Mouse (Mus musculus) liver, embryonic 13.5 days (tissue): ENCODE measurements around the gene Ercc2. TPM values are rescaled to one million over a fixed set of nuclear protein-coding genes. Genes with fewer than 3 reads are reported as not detected.

Experiments used
- ATAC-seq: fragments of 200-750 bp; cut with Nextera tagmentation; 2 replicates; pipeline ENCODE4 v1.8.0; 2017; ENCODE audit warnings: low read depth, mild to moderate bottlenecking, moderate number of reproducible peaks, moderate library complexity
- DNase-seq: peaks from one replicate; pipeline ENCODE4 v3.0.0; 2022
- H3K27ac ChIP-seq: fragments of 300-500 bp; sonication (generic); 2 replicates; pipeline ENCODE4 v1.5.1; 2015; ENCODE audit warnings: moderate library complexity, mild to moderate bottlenecking, inconsistent platforms
- H3K27me3 ChIP-seq: fragments of 300-500 bp; sonication (generic); 2 replicates; pipeline ENCODE4 v1.6.1; 2015; ENCODE audit warnings: mild to moderate bottlenecking, inconsistent platforms
- H3K36me3 ChIP-seq: fragments of 300-500 bp; sonication (generic); 2 replicates; pipeline ENCODE4 v1.6.1; 2015; ENCODE audit warnings: mild to moderate bottlenecking, inconsistent platforms
- H3K4me1 ChIP-seq: fragments of 300-500 bp; sonication (generic); replicated peaks from 2 replicates; pipeline ENCODE4 v1.6.1; 2015; ENCODE audit warnings: inconsistent platforms
- H3K4me2 ChIP-seq: fragments of 300-500 bp; sonication (generic); 2 replicates; pipeline ENCODE4 v1.6.1; 2015; ENCODE audit warnings: inconsistent platforms, mild to moderate bottlenecking, moderate library complexity
- H3K4me3 ChIP-seq: fragments of 300-500 bp; sonication (generic); replicated peaks from 2 replicates; pipeline ENCODE4 v1.5.1; 2015; ENCODE audit warnings: mild to moderate bottlenecking, inconsistent platforms
- H3K9ac ChIP-seq: fragments of 300-500 bp; sonication (generic); 2 replicates; pipeline ENCODE4 v1.6.1; 2015; ENCODE audit warnings: mild to moderate bottlenecking, inconsistent platforms
- H3K9me3 ChIP-seq: fragments of 300-500 bp; sonication (generic); replicated peaks from 2 replicates; pipeline ENCODE4 v1.6.1; 2016; ENCODE audit warnings: inconsistent platforms
- WGBS: fragments of 180-500 bp; shearing (Covaris S2); methylation state at CpG from one replicate; pipeline ENCODE4 v1.1.7; 2015; ENCODE audit not compliant: insufficient replicate concordance; 5-methylcytosine and 5-hydroxymethylcytosine counted together
- polyA plus RNA-seq: library from polyadenylated mRNA; unstranded; fragments of >200 nt; fragmentation: Nextera tagmentation; extraction: Ambion mirVana; gene quantifications from 2 replicates; pipeline ENCODE4 v1.2.1, GENCODE M21; 2015

Gene Ercc2
- polyA plus RNA-seq, 1 experiment from 2014 or later, result 8.6 TPM

DNA sequence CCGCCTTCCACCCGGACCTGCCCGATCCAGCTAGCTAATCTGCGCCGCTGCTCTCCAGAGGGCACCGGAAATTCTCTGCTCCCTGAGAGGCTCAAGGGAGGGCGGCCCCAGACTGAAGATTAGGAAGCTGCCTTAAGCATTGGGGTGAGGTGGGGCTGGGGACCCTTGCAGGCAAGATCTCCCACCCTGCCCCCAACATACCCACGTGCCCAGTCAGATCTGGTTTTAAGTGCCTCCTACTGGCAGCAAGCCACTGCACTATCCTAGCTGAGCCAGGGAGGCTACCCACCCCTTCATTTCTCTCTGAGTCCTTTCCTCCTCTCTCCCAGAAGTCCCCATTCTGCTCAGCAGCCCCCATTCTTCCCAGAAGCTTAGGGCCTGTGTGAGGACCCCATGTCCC lies 3.8 kb upstream of the Ercc2 start:
- H3K9ac ChIP-seq, result no peak overlapping the region
- no peaks in the 10 kb centered on the region for H3K27me3 ChIP-seq
- 38% methylated on average over 8 of the region's 8 CpGs for whole genome bisulfite sequencing
- H3K9me3 ChIP-seq, result no peaks in the 10 kb centered on the region
- no peak overlapping the region for H3K4me2 ChIP-seq
- H3K4me3 ChIP-seq, result no peak overlapping the region
- peaks cover 13% of the 10 kb centered on the region for H3K4me1 ChIP-seq
- DNase-seq, result no peak
- ATAC-seq, result no peak
- H3K36me3 ChIP-seq, result no peaks in the 10 kb centered on the region
- no peak overlapping the region for H3K27ac ChIP-seq

DNA sequence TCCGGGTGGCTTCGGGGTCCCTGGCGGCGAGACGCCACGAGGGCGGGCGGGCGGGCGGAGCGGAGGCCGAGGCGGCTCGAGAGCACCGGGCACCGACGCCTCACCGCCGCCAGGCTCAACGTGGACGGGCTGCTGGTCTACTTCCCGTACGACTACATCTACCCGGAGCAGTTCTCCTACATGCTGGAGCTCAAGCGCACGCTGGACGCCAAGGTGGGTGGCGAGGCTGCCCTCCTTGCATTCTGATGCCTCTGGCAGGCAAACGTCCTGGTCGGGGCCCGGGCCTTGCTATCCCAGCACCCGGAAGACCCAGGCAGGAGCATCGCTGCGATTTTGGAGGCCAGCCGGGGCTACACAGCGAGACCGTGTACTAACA lies 344 bp downstream of the Ercc2 start:
- Histone ChIP-seq H3K27me3 (no peaks in the 10 kb centered on the region), H3K4me2 (peak overlapping the region; percentile 97), H3K4me1 (peaks cover 28% of the 10 kb centered on the region), H3K36me3 (peaks cover 39% of the 10 kb centered on the region), H3K4me3 (peak overlapping the region; percentile 89), H3K27ac (peak overlapping the region; percentile 43), H3K9ac (peak overlapping the region; percentile 85), H3K9me3 (no peaks in the 10 kb centered on the region)
- 0% methylated on average over 25 of the region's 37 CpGs for WGBS
- DNase-seq (no peak), ATAC-seq (peak; percentile 71)

DNA sequence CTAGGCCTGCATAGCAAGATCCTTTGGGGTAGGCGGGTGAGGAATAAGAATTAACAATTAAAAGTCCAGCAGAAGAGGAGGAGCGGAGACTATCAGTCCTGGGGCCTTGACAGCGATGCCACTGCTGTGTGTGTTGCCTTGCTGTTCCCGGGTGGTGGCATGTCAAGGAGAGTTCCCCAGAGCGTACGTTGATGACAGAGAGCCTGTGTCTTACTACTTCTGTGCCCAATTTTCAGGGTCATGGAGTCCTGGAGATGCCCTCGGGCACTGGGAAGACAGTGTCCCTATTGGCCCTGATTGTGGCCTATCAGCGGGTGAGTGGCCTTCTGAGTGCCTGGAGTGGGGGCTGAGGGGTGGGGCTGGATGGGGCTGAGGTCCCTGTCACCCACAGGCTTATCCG lies 1.9 kb downstream of the Ercc2 start:
- Histone ChIP-seq H3K27ac (no peak overlapping the region), H3K9me3 (no peaks in the 10 kb centered on the region), H3K4me3 (no peak overlapping the region), H3K9ac (no peak overlapping the region), H3K36me3 (peaks cover 53% of the 10 kb centered on the region), H3K4me2 (peak overlapping the region; percentile 97; the same call in 1 of the 2 replicates), H3K27me3 (no peaks in the 10 kb centered on the region), H3K4me1 (peaks cover 31% of the 10 kb centered on the region)
- ATAC-seq (no peak), DNase-seq (no peak)
- 89% methylated on average over 9 of the region's 9 CpGs for WGBS

DNA sequence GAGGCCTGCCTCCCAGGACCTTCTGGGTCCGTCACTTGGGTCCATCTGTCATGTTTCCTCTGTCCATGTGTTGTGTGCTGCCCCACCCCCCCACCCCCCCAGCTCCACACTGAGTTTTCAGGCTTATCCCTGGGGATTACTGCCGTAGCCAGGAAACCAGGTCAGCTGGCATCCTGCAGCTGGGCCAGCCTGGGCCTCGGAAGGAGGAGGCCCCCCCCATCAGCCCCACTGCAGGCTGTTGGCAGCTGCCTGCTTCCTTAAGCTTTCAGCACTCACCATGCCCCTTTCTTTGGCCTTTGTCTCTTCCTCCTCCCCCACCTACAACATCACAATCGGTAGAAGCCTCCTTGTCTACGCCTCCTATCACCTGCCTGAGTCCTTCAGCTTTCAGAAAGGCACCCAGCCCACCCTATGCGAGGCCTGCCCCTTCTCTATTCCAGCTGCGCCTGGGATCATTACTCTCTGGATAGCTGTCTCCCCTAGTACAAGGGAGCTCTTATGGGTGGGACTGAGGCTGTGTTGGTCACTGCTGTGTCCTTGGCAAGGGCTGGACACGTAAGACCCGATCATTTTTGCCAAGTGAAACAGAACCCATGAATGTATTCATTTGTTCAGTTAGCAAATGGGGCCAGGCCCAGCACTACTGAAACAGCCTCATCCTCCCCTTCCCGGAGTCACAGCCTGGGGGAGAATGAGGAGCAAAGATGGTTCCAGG lies 7.0 kb downstream of the Ercc2 start:
- Histone ChIP-seq H3K36me3 (peaks cover 98% of the 10 kb centered on the region), H3K9ac (no peak overlapping the region), H3K9me3 (no peaks in the 10 kb centered on the region), H3K4me2 (no peak overlapping the region), H3K4me1 (peaks cover 10% of the 10 kb centered on the region), H3K4me3 (no peak overlapping the region), H3K27ac (no peak overlapping the region), H3K27me3 (no peaks in the 10 kb centered on the region)
- ATAC-seq, result no peak
- 77% methylated on average over 10 of the region's 10 CpGs for WGBS
- DNase-seq, result no peak

DNA sequence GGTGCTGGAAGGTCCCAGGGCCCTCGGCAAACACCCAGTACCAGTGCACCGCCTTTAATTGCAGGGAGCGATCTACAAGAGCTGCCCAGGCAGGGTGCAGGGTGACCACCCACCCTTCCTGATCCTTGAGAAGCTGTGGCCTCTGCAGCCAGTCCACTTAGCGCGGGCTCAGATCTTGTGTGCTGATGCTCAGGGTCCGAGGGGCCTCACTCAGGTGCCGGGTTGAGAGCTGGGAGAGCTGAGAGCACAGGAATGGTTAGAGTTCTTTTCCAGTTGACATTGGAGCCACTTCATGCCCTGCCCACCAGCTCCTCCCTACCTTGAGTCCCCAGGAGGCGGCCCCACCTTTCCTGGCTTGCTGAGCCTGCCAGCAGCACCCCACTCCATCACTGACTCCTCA lies 12.7 kb downstream of the Ercc2 start:
- peaks cover 62% of the 10 kb centered on the region for H3K36me3 ChIP-seq
- H3K9me3 ChIP-seq, result no peaks in the 10 kb centered on the region
- WGBS, result 84% methylated on average over 8 of the region's 8 CpGs
- no peak overlapping the region for H3K9ac ChIP-seq
- no peak overlapping the region for H3K4me3 ChIP-seq
- H3K27ac ChIP-seq, result no peak overlapping the region
- no peak overlapping the region for H3K4me2 ChIP-seq
- H3K27me3 ChIP-seq, result peaks cover 15% of the 10 kb centered on the region
- peaks cover 4% of the 10 kb centered on the region; the same call in 1 of the 2 replicates for H3K4me1 ChIP-seq
- ATAC-seq (no peak), DNase-seq (no peak)

DNA sequence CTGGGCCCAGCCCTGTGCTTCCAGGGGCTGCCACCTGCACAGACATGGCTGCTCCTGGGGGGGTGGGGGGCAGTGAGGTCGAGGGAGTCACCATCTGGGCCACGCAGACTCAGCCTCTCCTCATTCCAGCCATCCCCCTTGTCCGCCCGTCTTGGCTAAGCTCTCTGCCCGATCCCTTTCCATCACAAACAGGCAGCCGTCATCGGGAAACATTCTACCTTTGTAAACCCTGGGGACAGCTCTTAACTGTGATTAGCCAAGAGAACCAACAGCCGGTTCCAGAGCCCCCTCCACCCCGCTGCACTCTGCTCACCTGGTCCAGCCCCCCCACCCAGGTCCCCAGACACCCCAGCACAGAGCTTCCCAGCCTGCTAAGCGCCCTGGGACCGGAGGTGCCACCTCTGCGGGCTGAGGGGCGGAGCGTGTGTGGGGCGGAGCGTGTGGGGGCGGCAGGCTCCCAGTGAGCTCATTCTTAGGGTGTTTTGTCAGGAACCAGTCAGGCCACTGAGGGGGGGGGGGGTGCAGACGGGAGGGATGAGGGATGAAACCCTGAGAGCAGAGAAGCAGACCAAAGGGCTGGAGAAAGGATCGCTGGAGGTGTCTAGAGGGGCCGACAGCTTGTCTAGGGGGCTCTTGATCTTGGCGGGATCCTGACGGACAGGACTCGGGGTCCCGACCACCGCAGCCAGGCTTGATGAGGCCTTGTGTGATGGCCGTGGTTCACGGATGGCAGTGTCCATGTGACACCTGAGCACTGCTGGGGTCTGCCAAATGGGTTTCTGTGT lies 17.9 kb downstream of the Ercc2 start:
- H3K27ac ChIP-seq, result no peak overlapping the region
- H3K9me3 ChIP-seq, result peaks cover 8% of the 10 kb centered on the region
- peaks cover 11% of the 10 kb centered on the region for H3K36me3 ChIP-seq
- 9% methylated on average over 27 of the region's 27 CpGs for WGBS
- peak overlapping the region; percentile 22 for H3K4me3 ChIP-seq
- H3K9ac ChIP-seq, result peak overlapping the region; percentile 13; the same call in 1 of the 2 replicates
- ATAC-seq (no peak), DNase-seq (peak; percentile 28)
- H3K4me2 ChIP-seq, result peak overlapping the region; percentile 55
- peaks cover 22% of the 10 kb centered on the region for H3K4me1 ChIP-seq
- peaks cover 66% of the 10 kb centered on the region for H3K27me3 ChIP-seq

DNA sequence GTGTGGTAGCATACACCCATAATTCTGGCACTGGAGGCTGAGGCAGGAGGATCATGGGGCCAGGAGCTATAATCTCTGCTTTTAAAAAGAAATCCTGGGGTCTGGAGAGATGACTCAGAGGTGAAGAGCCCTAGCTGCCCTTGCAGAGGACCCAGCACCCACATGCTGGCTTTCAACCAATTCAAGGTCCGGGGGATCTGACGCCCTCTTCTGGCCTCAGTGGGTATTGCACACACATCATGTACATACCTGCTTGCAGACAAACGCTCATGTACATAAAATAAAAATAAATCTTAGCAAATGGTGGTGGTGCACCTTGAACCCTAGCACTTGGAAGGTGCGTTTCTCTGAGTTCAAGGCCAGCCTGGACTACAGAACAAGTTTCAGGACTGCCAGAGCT lies 19.1 kb downstream of the Ercc2 start:
- Histone ChIP-seq H3K36me3 (no peaks in the 10 kb centered on the region), H3K9ac (no peak overlapping the region), H3K4me1 (peaks cover 27% of the 10 kb centered on the region), H3K27ac (no peak overlapping the region), H3K4me2 (no peak overlapping the region), H3K4me3 (no peak overlapping the region), H3K27me3 (peaks cover 72% of the 10 kb centered on the region), H3K9me3 (peaks cover 8% of the 10 kb centered on the region)
- ATAC-seq (no peak), DNase-seq (no peak)
- 68% methylated on average over 4 of the region's 4 CpGs for WGBS

DNA sequence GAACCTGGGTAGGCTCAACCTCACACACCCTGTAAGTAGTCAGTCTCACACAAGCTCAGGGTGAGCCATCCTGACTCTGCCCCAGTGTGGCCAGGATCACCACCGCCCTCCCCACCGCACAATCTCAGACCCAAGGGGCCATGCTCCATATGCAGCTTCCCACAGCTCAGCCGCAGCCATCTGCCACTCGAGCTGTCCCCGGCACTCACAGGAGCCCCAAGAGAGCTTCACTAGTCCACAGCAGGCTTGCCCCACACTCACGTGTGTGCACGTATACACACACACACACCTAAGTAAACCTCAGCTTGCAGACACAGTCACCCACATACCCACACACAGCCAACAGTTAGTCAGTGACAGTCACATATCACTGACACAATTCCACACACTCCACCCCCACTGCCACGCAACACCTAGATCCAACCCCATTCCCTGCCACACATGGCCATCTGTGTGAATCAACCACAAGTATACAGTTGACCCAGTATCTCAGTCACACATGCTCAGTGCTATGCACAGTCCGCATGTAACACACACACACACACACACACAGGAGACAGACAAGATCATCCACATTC lies 20.8 kb downstream of the Ercc2 start:
- ATAC-seq (no peak), DNase-seq (no peak)
- Histone ChIP-seq H3K4me3 (no peak overlapping the region), H3K9me3 (peaks cover 8% of the 10 kb centered on the region), H3K9ac (no peak overlapping the region), H3K4me2 (no peak overlapping the region), H3K4me1 (peaks cover 28% of the 10 kb centered on the region), H3K27me3 (peaks cover 79% of the 10 kb centered on the region), H3K36me3 (no peaks in the 10 kb centered on the region), H3K27ac (no peak overlapping the region)
- WGBS, result 75% methylated on average over 9 of the region's 9 CpGs

DNA sequence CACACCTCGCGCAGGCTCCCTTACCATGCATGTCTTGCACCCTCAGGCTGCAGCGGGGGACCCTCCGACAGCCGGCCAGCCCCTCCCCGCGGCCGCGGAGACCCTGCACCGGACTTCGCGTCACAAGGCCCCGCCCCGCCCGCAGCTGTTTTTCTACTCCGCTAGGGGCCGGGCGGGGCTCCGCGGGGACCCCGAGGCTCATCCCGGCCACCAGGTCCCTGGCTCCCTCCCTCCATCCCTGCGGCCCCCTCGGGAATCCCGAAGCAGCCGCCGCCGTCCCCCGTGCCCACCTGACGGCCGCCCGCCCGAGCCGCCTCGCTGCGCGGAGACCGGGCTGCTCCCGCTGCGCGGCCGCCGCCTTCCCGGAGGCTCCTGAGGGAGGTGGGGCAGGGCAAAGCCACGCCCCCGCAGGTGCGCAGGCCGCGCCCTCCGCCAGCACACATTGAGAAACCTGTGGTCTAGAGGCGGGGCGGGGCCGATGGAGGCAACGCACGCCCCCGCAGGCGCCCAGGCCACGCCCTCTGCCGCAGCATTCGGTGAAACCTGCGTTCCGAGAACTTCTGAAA lies 22.0 kb downstream of the Ercc2 start, which contains the start of gene Klc3:
TSS of gene Klc3 (minus strand) at position 374 of the 566 bp plus-strand sequence.
- Histone ChIP-seq H3K4me1 (peaks cover 28% of the 10 kb centered on the region), H3K27ac (no peak within 1 kb of the TSS), H3K36me3 (no peaks in the 10 kb centered on the region), H3K27me3 (peaks cover 74% of the 10 kb centered on the region), H3K4me2 (peak within 1 kb of the TSS; percentile 93), H3K4me3 (peak within 1 kb of the TSS; percentile 64), H3K9me3 (peaks cover 8% of the 10 kb centered on the region), H3K9ac (peak within 1 kb of the TSS; percentile 64)
- peak; percentile 69 for ATAC-seq
- peak; percentile 71 for DNase-seq
- 1% methylated on average over 60 of the region's 62 CpGs for WGBS

DNA sequence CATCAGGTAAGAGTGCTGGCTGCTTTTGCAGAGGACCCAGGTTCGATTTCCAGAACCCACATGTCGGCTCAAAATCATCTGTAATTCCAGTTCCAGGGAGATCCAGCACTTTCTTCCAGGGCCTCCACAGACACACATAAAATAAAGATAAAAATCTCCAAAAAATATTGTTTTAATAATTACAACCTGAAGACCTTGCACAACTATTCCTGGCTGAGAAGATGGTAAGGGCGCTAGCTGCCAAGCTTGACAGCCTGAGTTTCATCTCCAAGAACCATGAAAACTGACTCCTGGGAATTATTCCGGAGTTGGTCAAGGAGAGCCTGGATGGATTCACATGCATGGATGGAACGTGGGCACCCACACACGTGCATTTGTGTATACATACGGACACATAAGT lies 22.7 kb downstream of the Ercc2 start, which contains the start of gene Ckm:
TSS of gene Ckm (plus strand) at position 301 of the 400 bp plus-strand sequence.
- DNase-seq, result no peak
- Histone ChIP-seq H3K9ac (peak within 1 kb of the TSS; percentile 64), H3K36me3 (no peaks in the 10 kb centered on the region), H3K4me1 (peaks cover 23% of the 10 kb centered on the region), H3K9me3 (peaks cover 8% of the 10 kb centered on the region), H3K4me2 (peak within 1 kb of the TSS; percentile 93), H3K27me3 (peaks cover 68% of the 10 kb centered on the region), H3K27ac (no peak within 1 kb of the TSS), H3K4me3 (peak within 1 kb of the TSS; percentile 64)
- WGBS, result 43% methylated on average over 7 of the region's 7 CpGs
- ATAC-seq, result no peak

DNA sequence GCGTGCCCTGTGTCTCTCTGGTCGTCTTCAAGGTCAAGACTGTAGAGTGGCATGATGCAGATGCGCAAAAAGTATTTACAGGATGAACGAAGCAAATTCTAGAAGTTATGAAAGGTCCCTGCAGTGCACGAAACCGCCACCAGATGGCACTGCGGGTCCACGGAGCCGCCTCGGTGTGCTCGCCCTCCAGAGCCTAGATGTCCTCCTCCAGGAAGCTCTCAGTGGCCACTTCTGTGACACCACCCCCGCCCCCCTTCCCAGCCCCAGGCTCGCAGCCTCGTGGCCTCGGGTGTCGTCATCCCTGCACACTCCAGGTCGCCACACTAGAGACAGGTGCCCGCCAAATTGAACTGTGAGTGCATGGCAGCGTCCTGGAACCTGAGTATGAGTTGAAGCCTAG lies 23.6 kb downstream of the Ercc2 start:
- Histone ChIP-seq H3K4me1 (peaks cover 19% of the 10 kb centered on the region), H3K4me2 (peak overlapping the region; percentile 36), H3K9ac (peak overlapping the region; percentile 44; the same call in 1 of the 2 replicates), H3K4me3 (no peak overlapping the region), H3K9me3 (peaks cover 8% of the 10 kb centered on the region), H3K36me3 (no peaks in the 10 kb centered on the region), H3K27ac (no peak overlapping the region), H3K27me3 (peaks cover 59% of the 10 kb centered on the region)
- WGBS, result 3% methylated on average over 19 of the region's 19 CpGs
- DNase-seq, result peak; percentile 66
- peak; percentile 52 for ATAC-seq
